Mouse (Mus musculus) gastrocnemius, adult 8-10 months (tissue): Measurements from ENCODE around the gene Sst. TPM values are rescaled to one million over a fixed set of nuclear protein-coding genes. Genes with fewer than 3 reads are reported as not detected.
"Not testable (repeated sequence)": the region's sequence is repeated elsewhere in the genome, so short reads cannot be mapped to it uniquely, and the experiment has no call there.

Experiments used
- DNase-seq, 2 experiments: peaks; one replicate each; pipeline ENCODE4 v3.0.0; 2022; ENCODE audit warnings: low spot score in 2 of 2
- total RNA-seq, 4 experiments: library from RNA; stranded (reverse); gene quantifications; 2 replicates each; pipeline ENCODE4 v1.2.4; 2022

The Sst gene
- total RNA-seq = not detected

DNA sequence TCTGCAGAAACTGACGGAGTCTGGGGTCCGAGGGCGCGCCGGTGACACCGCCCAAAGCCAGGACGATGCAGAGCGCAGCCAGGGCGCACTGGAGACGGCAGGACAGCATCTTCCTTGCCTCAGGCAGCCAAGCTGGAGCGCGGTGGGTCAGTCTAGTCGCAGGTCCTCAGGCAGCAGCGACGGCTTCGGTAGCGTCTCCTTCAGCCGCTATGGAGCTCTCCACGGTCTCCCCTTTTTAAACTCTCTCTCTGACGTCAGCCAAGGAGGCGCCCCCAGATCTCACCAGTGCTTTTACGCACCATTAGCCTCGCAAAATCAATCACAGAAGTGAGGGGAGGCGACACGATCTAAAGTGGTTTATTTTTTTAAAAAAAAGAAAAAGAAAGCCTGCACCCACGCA, at the start of gene Sst:
Sst (minus strand) TSS at position 323 of the 400 bp plus-strand sequence.
- no peak for DNase-seq

DNA sequence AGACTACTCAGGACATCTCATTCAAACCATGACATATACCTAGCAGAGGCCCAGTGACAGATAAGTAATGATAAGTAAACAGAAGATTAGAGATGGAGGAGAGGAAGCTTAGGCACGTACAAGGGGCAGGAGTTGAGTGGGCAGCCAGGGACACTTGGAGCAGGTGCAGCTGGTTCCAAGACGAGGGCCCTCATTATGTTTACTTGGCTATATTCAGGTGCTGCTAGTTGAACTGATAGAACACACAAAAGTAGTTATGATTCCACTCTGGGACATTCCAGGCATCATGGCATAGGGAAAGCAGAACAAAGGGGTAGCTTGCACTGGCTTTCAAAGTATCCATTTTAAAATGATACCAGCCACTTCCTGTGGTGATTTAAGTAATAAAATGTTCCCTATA, 43.6 kb upstream of the Sst start:
- no peak for DNase-seq

DNA sequence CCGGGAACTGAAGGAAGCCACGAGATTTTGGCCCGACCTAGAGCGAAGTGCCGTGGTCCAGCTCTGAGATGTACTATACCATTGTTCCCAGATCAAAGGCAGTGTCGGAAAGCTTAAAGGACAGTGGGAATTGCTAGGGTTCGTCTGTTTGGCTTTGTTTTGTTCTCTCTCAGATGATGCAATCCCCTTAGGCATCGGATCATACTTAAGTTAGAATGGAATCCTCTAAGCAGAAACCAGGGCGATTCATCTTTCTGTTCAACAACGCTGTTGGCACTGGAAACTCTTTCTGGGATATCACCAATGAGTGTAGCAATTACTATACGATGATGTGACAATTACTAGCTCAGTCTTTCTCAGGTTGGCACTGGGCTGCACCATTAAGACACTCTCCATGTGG, 41.5 kb upstream of the Sst start, which contains the start of gene Rtp2:
Rtp2 (minus strand) TSS at position 101 of the 400 bp plus-strand sequence.
- no peak for DNase-seq

DNA sequence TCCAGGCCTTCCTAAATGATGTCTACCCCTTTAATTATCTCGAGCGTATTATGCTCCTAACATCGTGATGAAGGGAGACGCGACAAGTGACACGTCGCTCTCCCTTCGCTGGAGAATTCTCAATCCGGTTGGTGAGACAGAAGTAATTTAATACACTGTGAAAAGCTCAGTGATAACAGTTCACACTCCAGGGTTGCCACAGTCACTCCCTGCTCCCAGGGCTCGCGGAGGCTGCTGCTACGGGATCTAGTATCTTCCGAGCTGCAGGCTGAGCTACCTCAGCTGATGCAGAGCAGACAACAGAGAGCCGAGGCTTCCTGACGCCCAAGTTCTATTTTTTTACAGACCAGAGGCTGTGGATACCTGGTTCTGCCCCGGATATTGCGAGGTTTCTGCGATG, 40.5 kb upstream of the Sst start:
- DNase-seq = no peak

DNA sequence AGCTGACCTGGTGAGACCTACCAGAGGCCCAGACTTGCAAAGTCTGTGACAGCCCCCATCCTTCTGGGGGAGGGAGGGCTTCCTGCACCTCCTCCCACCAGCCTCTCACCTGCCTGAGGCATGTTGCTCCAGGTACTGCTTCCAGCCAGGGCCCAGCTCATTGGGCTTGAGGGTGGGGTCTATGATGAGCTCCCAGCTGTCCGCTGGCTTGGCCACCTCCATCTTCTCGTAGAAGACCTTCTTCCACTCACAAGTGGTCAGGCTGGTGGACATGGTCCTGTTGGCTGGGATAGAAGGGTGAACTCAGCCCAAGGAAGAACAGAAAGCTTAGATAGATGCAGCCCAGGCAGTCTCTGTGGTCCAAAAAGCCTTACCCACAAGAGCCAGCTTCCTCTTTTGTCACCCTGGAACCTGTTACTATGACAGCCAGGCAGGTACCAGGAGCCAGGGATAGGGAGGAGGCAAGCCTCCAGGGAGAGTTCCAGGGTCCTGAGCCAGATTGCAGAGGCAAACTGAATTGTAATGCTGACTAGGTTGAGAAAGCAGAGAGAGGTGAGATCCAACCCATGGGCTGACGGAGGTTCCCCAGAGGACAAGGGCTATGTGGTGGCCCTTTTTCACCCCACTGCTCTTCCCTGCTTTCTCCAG, 39.8 kb upstream of the Sst start:
- DNase-seq = no peak

DNA sequence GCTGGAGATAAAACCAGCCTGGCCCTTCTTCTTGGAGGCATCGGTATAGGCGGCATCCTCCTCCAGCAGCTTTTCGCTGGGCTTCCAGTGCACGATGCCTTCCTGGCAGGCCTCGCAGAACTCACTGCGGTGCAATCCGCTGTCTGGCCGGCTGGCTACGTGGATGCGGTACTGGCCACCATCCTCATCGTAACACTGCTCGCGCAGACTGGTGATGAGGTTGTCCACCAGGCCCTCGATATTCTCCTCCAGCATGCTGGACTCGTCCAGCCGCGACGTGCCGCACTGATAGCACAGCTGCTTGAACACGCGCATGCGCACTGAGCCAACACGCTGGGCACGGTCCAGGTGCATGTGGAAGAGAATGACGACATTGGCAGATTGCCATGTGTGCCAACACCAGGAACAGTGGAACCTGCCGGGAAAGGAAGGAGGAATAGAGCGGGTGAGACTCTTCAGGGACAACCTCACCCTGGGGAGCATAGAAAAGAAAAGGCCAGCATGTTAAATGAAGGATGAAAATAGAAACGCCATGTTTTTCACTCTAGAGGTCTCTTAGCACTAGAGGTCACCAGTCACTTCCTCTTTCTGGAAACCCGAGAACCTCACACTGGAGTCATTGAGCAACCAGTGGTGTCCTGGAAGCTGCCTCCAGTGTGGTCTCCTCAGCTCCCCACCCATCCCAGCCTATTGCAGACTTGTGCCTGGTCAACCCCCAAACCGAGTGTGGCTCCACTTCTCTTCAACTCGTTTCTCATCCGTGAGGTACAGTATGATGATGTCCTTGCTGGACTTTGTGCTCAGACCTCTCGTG, 36.8 kb upstream of the Sst start:
- no peak for DNase-seq

DNA sequence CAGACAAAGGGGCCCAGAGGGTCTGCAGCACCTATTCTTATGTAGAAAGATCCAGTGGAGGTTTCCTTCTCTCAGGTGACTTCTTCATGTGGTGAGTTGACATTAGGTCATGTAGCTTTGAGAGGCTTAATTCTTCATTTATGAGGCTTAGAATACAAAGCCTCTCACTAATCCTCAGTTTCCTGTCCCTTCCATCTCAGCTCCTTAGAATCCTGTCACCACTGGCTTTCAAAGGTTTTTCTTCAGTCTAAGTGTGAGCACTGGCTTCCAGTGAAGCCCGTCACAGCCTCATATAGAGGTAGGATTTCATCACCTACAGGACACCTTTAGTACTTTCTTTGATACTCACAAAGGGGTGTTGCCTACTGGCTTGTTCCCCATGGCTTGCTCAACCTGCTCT, 32.1 kb upstream of the Sst start:
- DNase-seq = no peak

DNA sequence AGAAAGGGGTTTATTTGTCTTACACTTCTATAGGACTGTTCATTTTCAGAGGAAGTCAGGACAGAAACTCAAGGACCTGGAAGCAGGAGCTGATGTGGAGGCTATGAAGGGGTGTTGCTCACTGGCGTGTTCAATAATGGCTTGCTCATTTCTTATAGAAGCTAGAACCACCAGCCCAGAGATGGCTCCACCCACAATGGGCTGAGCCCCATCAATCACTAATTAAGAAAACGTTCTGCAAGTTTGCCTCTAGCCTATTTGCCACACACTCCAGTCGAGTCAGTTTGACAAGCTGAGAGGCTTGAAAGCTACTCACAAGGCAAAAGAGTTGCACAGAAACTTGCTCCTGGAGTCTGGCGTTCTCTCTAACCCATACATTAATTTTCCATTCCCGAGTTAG, 30.9 kb upstream of the Sst start:
- no peak for DNase-seq

DNA sequence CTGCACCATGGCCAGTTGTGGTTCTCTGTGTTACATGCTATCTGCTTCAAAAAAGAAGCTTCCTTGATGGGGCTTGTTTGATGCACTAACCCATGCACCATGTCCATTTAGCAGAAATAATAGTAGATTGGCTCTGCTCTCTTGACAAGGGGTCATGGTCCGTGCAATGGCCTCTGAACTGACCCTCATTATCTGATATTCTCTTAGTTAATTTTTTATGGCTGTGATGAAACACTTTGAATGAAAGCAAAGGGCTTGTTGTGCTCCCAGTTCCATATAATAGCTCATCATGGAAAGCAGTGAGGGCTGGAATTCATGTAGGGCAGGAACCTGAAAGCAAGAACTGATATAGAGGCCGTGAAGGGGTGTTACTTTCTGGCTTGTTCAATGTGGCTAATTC, 28.7 kb upstream of the Sst start:
- no peak for DNase-seq

DNA sequence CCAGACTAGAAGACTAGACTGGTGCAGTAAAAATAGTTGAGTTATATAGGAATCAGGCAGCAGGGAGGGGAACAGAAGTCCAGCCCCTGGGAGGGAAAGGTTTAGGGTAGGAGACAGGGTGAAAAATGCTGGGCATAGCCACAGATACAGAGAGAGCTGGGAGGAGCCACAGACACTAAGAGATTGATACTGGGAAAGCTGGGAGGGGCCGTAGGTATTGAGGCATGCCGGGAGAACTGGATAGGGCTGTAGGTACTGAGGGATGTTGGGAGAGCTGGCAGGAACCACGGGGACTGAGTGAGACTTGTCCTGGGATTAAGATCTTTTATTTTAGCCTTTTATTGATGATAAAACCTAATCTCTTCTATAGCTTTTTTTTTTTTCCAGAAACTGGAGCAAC, 22.6 kb upstream of the Sst start:
- DNase-seq = no peak

DNA sequence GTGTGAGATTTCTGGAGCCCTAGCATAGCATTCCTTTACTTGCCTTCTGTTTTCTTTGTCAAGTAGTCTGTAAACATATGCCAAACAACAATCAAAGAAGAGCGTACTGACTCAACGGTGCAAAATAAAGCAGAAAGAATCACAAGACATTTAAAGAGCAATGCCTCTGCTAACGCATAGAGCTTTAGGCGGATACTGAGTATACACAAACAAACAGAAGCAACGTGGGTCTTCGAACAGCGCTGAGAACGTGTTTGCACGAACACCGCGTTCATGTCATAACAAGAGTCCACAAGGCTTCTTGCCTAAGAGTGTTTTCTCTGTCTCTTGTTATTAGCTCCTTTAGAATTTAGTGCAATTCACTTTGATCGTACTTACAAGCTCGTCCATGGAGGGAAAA, 22.0 kb upstream of the Sst start:
- no peak for DNase-seq

DNA sequence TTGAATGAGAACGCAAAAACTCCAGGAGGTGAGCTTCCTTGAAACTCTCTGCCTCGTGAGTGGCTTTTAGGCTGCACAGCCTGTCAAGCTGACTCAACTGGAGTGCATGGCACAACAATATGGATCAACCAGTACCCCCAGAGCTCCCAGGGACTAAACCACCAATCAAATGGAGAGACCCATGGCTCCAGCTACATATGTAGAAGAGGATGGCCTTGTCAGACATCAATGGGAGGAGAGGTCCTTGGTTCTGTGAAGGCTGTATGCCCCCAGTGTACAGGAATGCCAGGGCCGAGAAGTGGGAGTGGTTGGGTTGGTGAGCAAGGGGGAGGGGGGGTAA, 18.2 kb upstream of the Sst start:
- DNase-seq = not testable (repeated sequence)

DNA sequence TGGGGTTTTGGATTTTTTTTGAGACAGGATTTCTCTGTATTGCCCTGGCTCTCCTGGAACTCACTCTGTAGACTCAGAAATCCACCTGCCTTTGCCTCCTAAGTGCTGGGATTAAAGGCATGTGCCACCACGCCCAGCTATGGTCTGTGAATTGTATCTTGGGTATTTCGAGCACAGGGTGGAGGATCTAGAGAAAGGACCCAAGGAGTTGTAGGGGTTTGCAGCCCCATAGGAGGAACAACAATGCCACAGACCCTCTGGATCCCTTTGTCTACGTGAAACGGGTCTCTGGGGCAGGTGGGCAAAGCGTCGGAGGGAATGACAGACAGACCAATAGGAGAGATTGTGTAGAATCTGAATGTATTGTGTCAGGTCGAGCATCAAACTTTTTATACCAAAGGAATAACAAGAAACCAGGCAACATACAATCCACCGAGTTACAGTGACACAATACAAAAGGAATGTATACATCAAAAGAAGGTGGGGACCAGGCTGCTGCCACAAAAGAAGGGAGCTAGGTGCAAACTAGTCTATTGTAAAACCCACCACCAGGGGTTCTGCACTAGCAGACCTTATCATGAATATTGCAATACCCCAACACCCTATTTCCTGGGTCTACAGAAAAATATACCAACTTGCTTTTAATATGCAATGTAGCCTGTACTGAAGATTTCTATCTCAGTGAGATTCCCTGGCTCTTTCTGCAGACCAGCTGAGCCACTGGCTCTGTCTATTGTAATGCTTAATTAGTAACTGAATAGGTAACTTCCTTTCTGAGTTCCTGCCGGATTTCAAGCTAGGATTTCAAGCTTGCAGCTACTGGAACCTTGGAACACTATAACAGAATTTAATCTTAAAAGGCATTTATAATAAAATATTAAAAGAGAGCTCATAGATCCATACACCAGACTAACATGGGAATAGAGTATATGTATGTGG, 17.6 kb upstream of the Sst start:
- DNase-seq = not testable (repeated sequence)

DNA sequence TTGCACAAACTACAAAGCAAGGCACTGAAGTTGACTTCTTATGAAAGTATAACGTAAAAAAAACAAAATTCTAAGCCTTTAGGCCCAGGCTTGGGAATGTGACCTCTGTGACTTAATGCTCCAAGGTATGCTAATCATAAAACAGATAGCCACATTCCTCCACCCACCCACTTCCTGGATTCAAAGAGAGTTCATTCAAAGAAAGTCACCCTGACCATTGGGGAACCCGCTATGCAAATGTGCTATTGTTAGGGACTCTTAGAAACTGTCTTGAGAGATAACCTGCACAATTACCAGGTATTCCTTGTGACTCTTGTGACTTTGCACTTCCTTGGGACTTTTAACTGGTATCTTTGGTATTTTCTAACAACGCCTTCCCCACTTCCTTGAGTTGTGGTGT, 15.8 kb upstream of the Sst start:
- not testable (repeated sequence) for DNase-seq

DNA sequence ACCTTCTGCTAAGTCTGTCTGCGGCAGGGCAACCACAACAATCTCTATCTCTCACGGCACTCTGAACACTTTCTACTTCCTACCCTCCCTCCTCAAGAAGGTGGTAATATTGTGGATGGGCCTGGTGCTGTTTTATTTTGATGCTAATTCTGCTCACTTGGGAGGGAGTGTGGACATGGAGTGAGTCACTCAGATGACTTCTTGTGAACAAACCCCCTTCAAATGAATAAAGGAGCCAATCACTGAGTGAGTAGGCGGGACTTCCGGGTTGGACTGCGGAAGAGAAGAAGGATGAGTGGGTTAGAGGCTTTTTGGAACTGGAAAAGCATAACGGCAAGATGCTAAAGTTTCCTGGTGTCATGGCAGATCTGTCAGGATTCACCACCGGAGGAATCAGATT, 10.7 kb upstream of the Sst start:
- no peak for DNase-seq

DNA sequence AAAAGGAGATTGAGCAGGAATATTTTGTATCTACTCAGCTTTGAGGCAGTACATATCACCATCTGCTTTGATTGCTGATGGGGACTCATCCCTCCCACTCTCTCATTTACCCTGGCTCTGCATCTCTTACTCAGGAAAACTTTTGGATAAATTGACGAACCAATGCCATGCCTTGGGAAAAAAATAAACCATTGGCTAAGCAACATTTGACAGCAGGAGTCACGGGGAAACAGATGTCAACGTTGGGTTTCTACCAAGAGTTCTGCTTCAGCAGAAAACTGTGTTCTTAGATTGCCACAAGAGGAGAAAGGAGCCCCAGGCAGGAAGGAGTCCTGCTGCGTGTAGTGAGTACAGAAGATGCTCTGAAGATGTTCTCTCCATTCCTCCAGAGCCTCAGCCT, 9.3 kb upstream of the Sst start:
- DNase-seq = no peak

DNA sequence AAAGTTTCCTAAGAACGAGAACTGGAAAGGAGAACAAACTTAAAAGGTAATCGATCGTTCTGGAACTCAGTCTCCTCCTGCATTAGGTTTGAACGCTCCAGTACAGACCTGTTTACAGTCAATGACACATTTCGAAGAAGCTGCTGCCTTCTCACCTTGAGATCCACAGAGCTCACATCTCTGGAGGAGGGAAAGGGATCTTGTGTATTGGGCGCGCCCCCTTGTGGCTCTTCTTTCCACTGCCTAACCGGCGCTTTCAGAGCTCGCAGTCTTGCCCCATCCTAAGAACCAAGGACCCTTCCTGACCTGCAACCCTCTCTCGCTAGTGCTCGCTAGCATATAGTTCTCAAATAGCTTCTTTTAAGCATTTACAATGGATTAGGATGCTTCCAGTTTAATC, 8.1 kb upstream of the Sst start:
- DNase-seq = peak; percentile 35 to 57

DNA sequence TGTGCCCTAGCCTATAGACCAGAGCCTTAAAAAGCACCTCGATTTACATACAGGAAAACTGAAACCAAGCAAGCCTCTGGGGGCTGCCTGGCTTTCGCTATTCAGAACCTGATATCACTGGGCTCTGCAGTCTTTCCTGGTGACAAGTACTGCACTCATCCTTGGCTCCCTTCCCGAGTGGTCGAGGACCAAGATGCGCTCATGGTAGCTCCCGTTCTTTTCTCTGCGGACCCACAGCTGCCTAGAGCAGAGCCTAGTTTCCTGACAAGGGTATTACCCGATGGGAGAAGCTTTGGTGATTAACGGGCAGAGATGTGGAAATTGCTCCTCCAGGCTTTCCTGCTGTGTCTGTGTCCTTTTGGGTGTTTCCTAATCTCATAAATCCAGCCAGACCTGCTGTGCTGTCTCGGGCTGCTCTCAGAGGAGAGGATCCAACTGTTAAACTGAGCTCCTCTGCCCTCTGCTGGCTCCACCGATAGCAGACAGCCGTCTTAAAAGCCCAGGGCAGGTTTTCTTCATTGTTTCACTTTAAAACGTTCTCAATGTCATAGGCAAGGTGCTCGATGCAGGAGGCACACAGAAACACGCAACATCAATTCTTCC, 7.3 kb upstream of the Sst start:
- DNase-seq = peak; percentile 27 to 32

DNA sequence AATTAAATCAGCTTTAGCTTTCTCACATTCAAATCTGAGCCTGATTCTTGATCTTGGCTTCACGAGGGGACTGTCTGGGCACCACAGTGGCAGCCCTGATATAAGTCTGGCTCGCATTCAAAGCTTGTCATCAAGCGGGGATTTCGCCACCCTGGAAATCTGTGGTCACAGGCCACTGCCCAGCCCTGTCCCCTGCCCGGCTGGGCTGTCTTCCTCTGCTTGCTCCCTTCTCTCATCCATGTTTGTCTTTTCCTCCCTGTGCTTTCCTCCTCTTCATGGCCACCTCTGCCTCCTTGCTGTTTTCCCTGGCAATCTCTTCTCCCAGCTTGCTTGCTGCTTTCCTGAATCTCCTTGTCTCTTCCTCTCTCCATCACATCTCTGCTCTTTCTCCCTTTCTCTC, 6.7 kb upstream of the Sst start:
- DNase-seq = no peak

DNA sequence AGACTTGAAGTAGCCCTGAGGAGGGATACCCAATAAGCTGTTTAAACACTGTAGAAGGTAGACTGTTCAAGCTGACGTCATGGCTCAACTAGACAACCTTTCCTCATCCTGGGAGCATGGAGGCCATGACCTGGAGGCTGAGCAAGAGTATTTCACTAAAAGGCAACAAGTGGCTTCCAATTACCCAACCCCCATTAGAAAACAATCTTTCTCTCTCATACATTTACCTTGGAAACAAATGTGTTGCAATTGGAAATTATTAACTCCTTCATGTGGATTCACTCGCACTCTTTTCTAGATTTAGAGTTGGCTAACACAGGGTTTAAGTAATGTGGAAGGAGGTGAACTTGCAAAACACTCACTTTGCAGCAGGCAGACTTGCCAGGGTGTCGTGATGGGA, 4.4 kb upstream of the Sst start:
- no peak for DNase-seq

DNA sequence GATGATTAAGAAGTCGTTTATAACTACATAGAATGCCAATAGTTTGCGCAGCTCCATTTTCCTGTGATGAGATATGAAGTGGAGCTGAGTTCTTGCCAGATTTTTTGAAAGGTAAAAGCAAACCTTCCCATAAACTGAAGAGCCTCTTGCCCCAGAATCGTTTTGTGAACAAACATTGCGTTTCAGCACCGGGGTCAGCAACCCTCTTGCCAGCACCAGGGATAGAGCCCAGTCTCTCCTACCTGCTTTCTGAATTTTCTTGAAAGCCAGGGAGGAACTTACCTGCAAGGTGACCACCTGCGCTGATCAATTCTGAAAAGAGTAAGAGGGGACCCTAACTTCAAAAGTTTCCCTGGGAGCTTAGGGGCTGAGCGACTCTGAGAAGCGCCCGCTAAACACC, 607 bp downstream of the Sst start:
- no peak for DNase-seq
